Mouse (Mus musculus) left cerebral cortex, postnatal 14 days (tissue): Measurements from ENCODE around the gene Rgma. TPM values are rescaled to one million over a fixed set of nuclear protein-coding genes. Genes with fewer than 3 reads are reported as not detected.

ENCODE experiments used
- DNase-seq, 2 experiments: peaks; one replicate each; pipeline ENCODE4 v3.0.0; 2021 to 2022; ENCODE audit warnings: low spot score in 2 of 2, mixed read lengths in 1 of 2
- intact Hi-C: fragments of 180-260 bp; cut with DNase I; formaldehyde crosslinking; loops from one replicate; pipeline ENCODE4 v1.15.1; 2025
- total RNA-seq, 2 experiments: library from RNA; stranded (reverse); gene quantifications; 2 replicates each; pipeline ENCODE4 v1.2.3; 2021

The Rgma gene
- total RNA-seq, 2 experiments from 2014 or later = 84.6 to 103 TPM

DNA sequence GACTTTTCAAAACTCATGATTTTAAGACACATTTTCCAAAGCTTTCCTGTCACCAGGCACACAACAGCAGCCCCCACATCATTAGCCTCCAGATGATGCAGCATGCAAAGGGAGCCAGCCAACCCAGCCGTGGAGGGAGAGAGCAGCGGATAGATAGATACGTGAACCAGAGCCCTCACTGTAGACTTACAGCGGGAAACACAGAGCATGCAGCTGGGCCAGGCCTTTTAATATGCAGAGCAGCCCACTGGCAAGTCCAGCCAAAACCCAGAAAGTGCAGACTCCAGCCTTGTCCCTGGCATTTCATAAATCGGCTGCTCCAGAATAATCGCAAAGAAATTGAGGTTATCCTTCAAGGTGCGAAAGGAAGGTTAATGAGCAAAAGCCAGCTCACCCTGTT is 9.3 kb upstream of the Rgma start:
- intact Hi-C loops = no loop called here
- DNase-seq = peak in 1 of 2 experiments; percentile 18

DNA sequence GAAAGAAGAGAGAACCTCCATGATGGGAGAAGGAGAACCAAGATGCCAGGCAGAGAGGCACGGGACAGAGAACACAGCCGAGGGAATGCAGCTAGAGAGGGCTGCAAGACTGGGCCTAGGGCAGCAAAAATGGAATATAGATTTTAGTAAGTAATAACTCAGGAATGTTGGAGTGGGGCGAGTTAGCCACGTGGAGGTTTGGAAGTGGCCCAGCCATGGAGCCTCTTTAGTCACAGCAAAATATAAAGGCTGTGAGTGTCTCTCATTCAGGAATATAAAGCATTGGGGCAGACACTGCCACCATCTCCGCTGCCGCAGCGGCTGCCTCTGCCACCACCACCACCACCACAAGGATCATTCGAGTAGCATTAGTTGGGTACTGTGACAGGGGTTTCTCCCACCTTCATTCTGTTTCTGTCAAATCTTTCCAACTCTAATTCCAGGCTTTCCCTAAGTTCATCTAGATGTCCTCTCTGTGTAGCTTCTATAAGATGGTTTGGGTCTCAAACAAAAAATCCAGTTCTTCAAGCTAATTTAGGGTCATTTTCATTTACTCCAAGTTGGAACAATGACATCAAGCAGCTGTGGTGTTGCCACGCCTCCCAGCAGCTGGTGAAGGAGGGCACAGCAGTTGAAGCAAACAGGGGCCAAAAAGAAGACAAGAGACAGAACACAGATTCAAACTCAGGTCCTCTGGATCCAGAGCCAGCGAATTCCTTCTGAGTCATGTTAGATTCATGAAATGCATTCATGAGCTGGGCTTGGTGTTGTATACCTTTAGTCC is 7.4 kb upstream of the Rgma start:
- intact Hi-C loops = no loop called here
- DNase-seq = no peak

GRCm38 (mm10) chr7:73369992-73370391 is 5.3 kb upstream of the Rgma start:
- intact Hi-C loops = loop anchor here (10.0 kb wide), 2 partner anchors 345 to 675 kb away; no protein-coding TSS in a partner anchor
- no peak for DNase-seq

- intact Hi-C loops = loop anchor here (10.0 kb wide), 2 partner anchors 347 to 677 kb away; no protein-coding TSS in a partner anchor
- no peak for DNase-seq
Observed at GRCm38 (mm10) chr7:73371587-73372321, 3.6 kb upstream of the Rgma start.

DNA sequence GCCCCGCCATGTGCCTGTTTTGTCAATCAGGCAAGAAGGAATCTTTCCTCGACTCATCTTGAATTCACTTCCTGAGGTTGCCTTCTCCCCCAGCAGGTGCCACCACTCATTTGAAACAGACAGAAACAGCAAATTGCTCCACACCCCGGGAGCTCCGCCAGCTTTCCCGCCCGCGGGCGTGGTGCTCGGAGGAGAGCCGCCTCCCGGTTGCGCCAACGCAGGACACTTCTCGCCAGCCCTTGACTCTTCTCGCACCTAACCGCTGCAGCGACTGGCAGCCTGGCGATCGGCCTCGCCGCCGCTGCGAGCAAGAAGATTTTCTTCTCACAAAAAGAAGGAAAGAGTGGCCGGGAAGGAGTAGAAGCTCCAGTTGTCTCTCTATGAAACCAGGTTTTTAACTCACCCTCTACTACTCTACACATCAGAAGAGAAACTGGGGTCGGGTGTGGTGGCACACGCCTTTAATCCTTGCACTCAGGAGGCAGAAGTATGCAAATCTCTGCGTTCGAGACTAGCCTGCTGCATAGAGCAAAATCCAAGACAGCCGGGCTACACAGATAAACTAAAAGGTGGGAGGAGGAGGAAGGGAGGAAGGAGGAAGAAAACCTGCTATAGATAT is 2.8 kb upstream of the Rgma start:
- DNase-seq = peak; percentile 58 to 68
- intact Hi-C loops = loop anchor here (10.0 kb wide), 2 partner anchors 348 to 678 kb away; no protein-coding TSS in a partner anchor

DNA sequence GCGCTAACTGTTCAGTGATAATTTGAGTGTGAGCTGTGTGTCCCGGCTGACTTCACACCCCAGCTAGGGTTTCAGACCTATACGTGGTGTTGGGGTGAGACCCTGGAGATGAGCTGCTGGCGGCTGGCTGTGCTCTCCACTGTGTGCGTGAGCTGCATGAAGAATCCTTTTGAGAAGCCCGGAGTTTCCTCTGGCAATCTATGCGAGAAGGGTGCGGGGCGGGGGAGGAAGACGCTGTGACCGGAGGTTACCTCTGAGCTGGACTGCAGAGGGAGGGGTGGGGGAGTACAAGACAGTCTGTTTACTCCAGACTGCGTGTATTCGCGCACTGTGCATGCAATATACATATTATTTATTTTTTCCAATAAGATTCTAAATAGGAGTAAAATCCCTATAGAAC is 582 bp upstream of the Rgma start:
- DNase-seq = peak in 1 of 2 experiments; percentile 79
- intact Hi-C loops = loop anchor here (5.0 to 10.0 kb wide), 5 partner anchors 47 to 680 kb away; no protein-coding TSS in a partner anchor

DNA sequence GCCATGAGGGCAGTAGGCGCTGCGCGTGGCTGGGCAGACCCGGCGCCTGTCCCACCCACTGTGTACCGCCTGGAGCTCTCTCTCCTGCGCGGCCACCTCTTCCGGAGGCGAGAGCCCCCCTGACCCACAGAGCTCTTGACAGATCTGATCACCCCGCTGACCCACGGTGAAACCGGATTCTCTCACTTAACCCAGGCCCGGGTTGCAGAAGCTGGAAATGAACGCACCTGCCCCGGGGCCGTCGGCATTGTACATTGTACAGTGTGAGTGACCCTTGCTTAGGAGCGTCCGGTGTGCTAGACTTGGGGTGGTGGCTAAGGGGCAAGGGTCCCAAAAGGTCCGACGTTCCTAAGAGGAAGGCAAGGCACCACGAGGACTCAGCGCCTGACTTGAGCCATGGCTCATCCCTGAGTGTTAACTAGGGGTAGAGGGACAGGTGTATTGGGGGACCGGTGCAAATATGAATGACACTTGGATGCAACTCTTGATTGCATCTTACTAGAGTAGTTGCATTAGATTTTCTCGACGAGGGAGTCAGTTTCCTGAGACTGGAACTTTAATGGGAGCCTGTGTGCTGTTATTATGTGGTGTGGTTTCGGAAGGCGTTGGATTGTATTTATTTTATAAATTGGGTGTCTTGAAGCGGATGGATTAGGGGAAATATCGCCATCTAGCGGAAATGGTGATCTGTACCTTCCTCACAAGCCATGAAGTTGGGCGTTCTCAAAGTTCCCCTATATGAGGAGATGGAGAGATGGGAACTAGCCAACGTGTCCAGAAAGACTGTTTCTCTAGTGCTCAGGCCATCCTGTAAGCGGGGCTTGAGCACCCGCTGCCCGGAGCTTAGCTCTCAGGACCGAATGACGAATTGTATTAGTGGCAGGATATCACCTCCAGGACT is 1.0 kb downstream of the Rgma start:
- intact Hi-C loops = loop anchor here (2.0 to 10.0 kb wide), 6 partner anchors 49 to 976 kb away; no protein-coding TSS in a partner anchor
- DNase-seq = peak; percentile 89 to 91

DNA sequence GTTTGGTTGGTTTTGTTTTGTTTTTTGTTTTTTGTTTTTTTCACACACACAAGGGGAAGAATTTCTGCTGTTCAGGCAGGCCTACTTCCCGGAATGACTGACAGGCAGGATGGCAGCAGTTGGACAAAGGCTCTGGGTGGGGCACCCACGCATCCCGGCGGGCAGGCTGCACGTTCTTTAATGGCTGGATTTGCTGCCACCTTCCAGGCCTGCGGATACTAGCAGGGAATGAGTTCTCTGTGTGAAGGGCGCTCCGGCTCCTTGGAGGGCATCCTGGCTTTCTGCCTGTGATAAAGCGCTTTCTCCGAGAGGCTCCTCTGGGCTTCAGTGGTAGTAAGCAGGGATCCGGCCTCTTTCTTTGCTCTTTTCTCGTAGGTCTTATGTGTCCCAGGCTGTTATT is 2.0 kb downstream of the Rgma start:
- DNase-seq = no peak
- intact Hi-C loops = loop anchor here (2.0 to 10.0 kb wide), 6 partner anchors 50 to 977 kb away; no protein-coding TSS in a partner anchor

DNA sequence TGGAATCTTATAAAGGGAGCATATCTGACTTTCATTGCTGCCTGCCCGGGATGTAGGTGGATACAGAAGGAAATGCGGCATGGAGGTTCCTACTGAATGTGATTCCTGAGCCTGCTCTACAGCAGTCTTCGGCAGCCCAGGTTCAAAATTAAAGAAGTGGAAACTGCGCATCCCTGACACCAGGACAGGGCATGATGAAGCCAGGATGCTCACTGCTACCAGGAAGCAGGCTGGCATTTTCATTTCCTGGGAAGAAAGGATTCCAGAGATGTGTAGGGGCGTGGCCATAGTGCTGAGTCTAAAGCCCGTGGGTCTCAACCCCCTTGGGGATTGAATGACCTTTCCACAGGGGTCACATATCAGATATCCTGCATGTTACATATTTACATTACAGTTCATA is 2.7 kb downstream of the Rgma start:
- DNase-seq = no peak
- intact Hi-C loops = loop anchor here (5.0 to 10.0 kb wide), 5 partner anchors 51 to 683 kb away; no protein-coding TSS in a partner anchor

DNA sequence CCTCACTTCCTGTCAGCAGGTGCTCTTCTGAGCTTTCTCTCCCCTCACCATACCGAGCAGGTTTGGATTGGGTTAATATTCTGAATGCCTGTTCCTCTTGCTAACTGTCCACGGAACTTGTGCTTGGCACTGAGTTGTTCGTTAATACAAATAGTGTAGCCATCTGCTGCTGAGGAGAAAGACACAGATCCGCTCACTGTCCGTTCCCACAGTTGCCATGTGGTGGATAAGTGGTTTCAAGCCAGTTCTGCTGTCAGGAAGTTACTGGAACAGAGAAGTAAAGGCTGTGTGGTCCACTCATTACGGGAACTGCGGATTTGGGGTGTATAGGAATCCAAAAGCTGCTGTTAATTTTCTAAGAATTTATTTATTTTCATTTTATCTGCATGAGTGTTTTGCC is 7.5 kb downstream of the Rgma start:
- intact Hi-C loops = no loop called here
- no peak for DNase-seq

DNA sequence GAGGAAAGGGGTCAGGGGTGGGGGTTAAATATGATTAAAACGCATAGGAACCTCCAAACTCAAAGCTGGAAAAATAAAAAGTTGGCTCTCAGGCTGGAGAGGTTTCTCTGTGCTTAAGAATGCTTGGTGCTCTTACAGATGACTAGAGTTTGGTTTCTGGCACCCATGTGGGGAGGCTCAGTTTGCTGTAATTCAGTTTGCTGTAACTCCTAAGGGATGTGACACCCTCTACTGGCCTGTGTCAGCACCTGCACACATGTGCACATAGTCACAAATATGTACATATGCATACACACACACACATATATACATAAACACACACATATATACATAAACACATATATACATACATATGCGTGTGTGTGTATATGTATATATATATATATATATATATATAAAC is 13.6 kb downstream of the Rgma start:
- intact Hi-C loops = no loop called here
- no peak for DNase-seq

DNA sequence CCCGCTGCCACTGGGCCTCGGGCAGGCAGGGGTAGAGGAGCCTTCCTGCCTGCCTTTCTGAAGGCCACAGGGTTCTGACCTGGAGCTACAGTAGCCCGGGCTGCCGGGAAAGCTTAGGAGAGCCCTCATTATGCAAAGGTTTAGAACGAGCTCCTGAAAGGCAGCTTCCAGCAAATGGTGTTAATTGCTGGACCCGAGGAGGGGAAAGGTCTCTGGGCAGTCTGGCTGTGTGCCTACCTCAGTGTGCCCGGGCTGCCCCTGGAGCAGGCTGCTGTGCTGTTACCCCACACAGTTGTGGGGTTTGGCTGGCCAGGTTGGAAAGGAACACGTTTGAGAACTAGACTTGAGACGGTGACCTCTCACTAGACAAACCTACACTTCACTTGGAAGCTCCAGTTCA is 14.1 kb downstream of the Rgma start:
- intact Hi-C loops = no loop called here

DNA sequence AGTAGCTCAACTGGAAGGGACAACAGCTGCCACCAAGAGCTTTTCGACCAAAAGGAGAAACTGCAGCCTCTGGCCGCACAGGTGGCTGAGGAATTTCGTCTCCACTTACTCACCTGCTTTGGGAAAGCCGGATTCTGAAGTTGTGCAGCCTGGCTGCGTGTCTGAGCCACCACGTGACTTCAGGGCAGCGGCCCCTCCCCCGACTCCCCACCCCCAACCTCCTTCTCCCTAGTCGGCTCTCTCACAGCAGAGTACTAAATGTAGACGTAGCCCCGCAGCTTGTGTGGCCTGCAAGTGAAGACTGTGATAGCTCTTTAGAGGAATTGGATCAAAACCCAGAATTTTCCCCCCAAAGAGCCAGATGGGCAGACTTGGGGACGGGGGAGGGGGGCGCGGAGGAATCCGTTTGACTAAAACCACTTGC is 14.6 kb downstream of the Rgma start:
- intact Hi-C loops = no loop called here
- DNase-seq = no peak

More for the DNA sequence above, 14.1 kb downstream of the Rgma start:
- DNase-seq = no peak

DNA sequence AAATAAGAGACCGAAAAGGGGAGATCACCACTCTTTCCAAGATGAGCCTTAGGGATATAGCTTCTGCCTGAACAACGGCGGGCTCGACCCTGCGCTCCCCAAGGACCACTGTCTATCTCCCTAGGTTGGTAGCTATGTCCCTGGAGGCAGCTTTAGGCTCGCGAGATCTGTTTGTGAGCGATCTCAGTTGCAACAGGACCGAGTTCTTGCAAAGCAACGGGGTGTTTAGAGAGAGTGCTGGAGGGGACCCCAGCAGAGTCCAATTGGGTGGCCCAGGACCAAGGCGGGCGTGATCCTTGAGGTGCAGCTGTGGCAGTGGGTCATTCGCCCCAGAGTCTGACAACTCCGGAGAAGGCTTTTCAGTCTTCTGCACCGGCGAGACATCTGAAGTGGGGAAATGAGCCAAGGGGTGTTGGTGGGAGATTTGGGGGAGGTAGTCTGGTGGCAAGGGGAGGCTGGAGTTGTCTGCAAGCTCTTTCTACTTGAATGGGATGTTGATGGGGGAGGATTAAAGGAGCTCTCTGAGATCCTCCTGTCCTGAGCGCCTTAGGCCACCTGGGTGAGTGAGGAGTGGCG is 15.2 kb downstream of the Rgma start:
- intact Hi-C loops = no loop called here
- DNase-seq = no peak

DNA sequence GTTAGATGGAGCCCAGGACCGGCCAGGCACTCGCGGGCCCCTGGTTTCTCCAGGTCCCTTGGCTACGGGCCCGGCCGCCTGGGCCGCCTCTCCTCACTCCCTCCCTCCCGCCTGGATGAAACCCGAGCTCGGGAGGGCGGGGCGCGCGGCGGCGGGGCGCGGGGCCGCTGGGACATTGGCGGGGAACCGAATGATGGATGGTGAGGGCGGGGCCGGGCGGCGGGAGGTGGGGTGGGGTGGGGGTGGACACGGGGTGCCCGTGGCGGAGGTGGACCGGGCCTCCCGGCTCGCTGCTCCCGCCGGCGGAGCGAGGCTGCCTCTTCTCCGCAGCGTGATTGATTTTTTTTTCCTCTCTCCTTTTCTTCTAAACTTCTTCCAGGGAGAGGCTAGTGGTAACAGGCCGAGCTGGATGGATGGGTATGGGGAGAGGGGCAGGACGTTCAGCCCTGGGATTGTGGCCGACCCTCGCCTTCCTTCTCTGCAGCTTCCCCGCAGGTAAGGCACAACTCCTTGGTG is 15.8 kb downstream of the Rgma start:
- peak; percentile 65 to 74 for DNase-seq
- intact Hi-C loops = no loop called here

- intact Hi-C loops = no loop called here
- no peak for DNase-seq
Observed at GRCm38 (mm10) chr7:73391518-73392321, 16.4 kb downstream of the Rgma start.

DNA sequence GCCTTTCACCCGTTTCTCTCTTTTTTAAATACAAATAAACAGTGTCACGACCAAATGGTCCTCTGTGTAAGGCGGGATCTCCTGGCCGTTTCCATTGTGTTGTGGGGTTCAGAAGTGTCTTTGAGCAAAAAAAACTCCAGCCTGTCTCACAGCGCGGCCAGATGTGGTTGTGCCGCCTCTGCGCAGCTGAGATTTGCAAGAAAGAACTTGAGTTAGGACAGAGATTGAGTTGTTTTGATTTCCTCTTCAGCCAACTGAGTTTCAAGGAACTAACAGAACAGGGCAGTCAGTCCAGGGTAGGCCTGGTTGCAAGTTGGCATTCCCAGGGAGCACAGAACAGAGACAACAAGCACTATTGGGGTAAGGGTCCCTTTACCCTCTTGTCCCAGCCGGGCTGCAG is 17.1 kb downstream of the Rgma start:
- no peak for DNase-seq
- intact Hi-C loops = no loop called here
